Mouse (Mus musculus): ENCODE measurements at regions not wholly inside any gene's neighbourhood (a gene's known extent, or its start where the extent isn't known, plus 50 kb on each side); places are given as distances from the start of the nearest gene placed in this dataset.

DNA sequence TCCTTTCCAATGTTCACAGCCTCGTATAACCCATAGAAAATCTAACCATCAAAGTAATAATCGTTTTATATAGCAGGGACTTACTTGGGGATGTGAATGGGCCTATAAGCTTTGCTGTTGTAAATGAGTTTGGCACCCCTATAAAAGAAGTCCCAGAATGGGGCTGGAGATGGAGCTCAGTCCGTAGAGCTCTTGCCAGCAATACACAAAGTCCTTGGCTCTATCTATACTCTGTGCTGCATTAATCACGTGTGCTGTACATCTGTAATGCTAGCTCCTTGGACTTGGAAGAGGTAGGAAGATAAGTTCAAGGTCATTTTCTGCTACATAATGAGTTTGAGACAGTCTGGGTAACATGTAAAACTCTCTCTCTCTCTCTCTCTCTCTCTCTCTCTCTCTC lies 236.8 kb upstream of the Il12b start:
- ATAC-seq (ENCODE audit: low FRiP score) (no peak), DNase-seq (ENCODE audit: low spot score) (no peak)
- Histone ChIP-seq H3K4me2 (replicated peaks) (no peak overlapping the region), H3K4me1 (replicated peaks; ENCODE audit: control insufficient read depth, insufficient read depth, low read length) (no peaks in the 10 kb centered on the region), H3K4me3 (replicated peaks; ENCODE audit: low read length) (no peak overlapping the region), H3K27me3 (ENCODE audit: control insufficient read depth, insufficient read depth, low read length) (no peaks in the 10 kb centered on the region), H3K27ac (no peak overlapping the region), H3K9me3 (ENCODE audit: control insufficient read depth, low read length) (no peaks in the 10 kb centered on the region), H3K9ac (no peak overlapping the region), H3K36me3 (replicated peaks; ENCODE audit: control insufficient read depth, insufficient read depth) (no peaks in the 10 kb centered on the region)
- WGBS, result 68% methylated on average over 4 of the region's 4 CpGs

DNA sequence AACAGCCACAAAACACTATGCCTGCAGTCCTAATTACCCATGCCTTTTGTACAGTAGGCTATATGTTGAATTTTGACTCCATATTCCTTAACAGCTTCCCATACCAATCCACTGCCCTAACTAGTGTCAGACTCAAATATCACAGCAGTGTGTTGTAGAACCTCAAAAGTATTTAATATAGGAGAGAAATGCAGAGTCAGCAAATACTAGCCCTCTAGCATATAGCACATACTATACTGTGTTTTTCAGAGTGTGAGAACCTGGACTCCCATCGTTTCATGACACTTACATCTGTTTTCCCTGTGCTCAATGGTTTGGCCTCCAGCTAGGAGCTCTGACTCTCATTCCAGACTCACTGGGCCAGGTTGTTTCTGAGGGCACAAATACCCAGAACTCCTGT lies 236.1 kb upstream of the Il12b start:
- H3K36me3 ChIP-seq (replicated peaks; ENCODE audit: control insufficient read depth, insufficient read depth), result no peaks in the 10 kb centered on the region
- WGBS, result 67% methylated on average over 1 of the region's 1 CpGs
- no peak overlapping the region for H3K9ac ChIP-seq
- no peak overlapping the region for H3K4me3 ChIP-seq (replicated peaks; ENCODE audit: low read length)
- no peak for ATAC-seq (ENCODE audit: low FRiP score)
- H3K9me3 ChIP-seq (ENCODE audit: control insufficient read depth, low read length), result no peaks in the 10 kb centered on the region
- H3K27ac ChIP-seq, result no peak overlapping the region
- no peaks in the 10 kb centered on the region for H3K4me1 ChIP-seq (replicated peaks; ENCODE audit: control insufficient read depth, insufficient read depth, low read length)
- H3K4me2 ChIP-seq (replicated peaks), result no peak overlapping the region
- no peak for DNase-seq (ENCODE audit: low spot score)
- no peaks in the 10 kb centered on the region for H3K27me3 ChIP-seq (ENCODE audit: control insufficient read depth, insufficient read depth, low read length)

GRCm38 (mm10) chr11:44164186-44164585 lies 235.7 kb upstream of the Il12b start:
- H3K4me2 ChIP-seq (replicated peaks), result no peak overlapping the region
- no peak overlapping the region for H3K27ac ChIP-seq
- H3K4me1 ChIP-seq (replicated peaks; ENCODE audit: control insufficient read depth, insufficient read depth, low read length), result no peaks in the 10 kb centered on the region
- H3K9ac ChIP-seq, result no peak overlapping the region
- WGBS, result 69% methylated on average over 2 of the region's 2 CpGs
- ATAC-seq (ENCODE audit: low FRiP score) (no peak), DNase-seq (ENCODE audit: low spot score) (no peak)
- no peaks in the 10 kb centered on the region for H3K36me3 ChIP-seq (replicated peaks; ENCODE audit: control insufficient read depth, insufficient read depth)
- no peaks in the 10 kb centered on the region for H3K9me3 ChIP-seq (ENCODE audit: control insufficient read depth, low read length)
- H3K27me3 ChIP-seq (ENCODE audit: control insufficient read depth, insufficient read depth, low read length), result no peaks in the 10 kb centered on the region
- H3K4me3 ChIP-seq (replicated peaks; ENCODE audit: low read length), result no peak overlapping the region

GRCm38 (mm10) chr11:44167724-44168500 lies 232.0 kb upstream of the Il12b start:
- WGBS, result 78% methylated on average over 6 of the region's 6 CpGs
- Histone ChIP-seq H3K9me3 (ENCODE audit: control insufficient read depth, low read length) (no peaks in the 10 kb centered on the region), H3K4me2 (replicated peaks) (no peak overlapping the region), H3K27me3 (ENCODE audit: control insufficient read depth, insufficient read depth, low read length) (no peaks in the 10 kb centered on the region), H3K4me1 (replicated peaks; ENCODE audit: control insufficient read depth, insufficient read depth, low read length) (no peaks in the 10 kb centered on the region), H3K9ac (no peak overlapping the region), H3K27ac (no peak overlapping the region), H3K4me3 (replicated peaks; ENCODE audit: low read length) (no peak overlapping the region), H3K36me3 (replicated peaks; ENCODE audit: control insufficient read depth, insufficient read depth) (no peaks in the 10 kb centered on the region)
- ATAC-seq (ENCODE audit: low FRiP score) (no peak), DNase-seq (ENCODE audit: low spot score) (no peak)

DNA sequence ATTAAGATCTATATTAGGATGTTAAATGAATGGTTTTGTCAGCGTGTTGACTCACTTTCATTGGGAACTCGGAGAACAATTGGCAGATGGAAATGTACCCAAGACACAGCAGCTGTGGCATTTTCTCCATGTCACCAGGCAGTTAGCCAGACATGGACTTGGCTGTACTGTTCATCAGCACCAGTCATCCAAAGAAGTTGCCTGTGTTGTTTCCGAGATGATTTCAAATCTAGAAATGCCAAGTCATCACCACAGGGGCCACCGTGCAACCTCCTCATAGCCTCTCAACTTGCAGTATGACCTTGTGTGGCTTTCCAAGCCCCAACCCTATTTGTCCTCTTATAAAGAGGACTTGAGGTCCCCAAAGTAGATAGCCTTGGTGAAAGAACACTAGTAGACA lies 227.4 kb upstream of the Il12b start:
- 91% methylated on average over 4 of the region's 4 CpGs for WGBS
- Histone ChIP-seq H3K9me3 (ENCODE audit: control insufficient read depth, low read length) (no peaks in the 10 kb centered on the region), H3K4me3 (replicated peaks; ENCODE audit: low read length) (no peak overlapping the region), H3K27ac (no peak overlapping the region), H3K4me2 (replicated peaks) (no peak overlapping the region), H3K9ac (no peak overlapping the region), H3K27me3 (ENCODE audit: control insufficient read depth, insufficient read depth, low read length) (no peaks in the 10 kb centered on the region), H3K36me3 (replicated peaks; ENCODE audit: control insufficient read depth, insufficient read depth) (no peaks in the 10 kb centered on the region), H3K4me1 (replicated peaks; ENCODE audit: control insufficient read depth, insufficient read depth, low read length) (no peaks in the 10 kb centered on the region)
- DNase-seq (ENCODE audit: low spot score), result no peak
- ATAC-seq (ENCODE audit: low FRiP score), result no peak

GRCm38 (mm10) chr11:44173196-44173595 lies 226.7 kb upstream of the Il12b start:
- DNase-seq (ENCODE audit: low spot score) (no peak), ATAC-seq (ENCODE audit: low FRiP score) (no peak)
- H3K4me2 ChIP-seq (replicated peaks), result no peak overlapping the region
- 91% methylated on average over 1 of the region's 1 CpGs for WGBS
- H3K27me3 ChIP-seq (ENCODE audit: control insufficient read depth, insufficient read depth, low read length), result no peaks in the 10 kb centered on the region
- no peak overlapping the region for H3K9ac ChIP-seq
- no peak overlapping the region for H3K4me3 ChIP-seq (replicated peaks; ENCODE audit: low read length)
- H3K9me3 ChIP-seq (ENCODE audit: control insufficient read depth, low read length), result no peaks in the 10 kb centered on the region
- no peaks in the 10 kb centered on the region for H3K4me1 ChIP-seq (replicated peaks; ENCODE audit: control insufficient read depth, insufficient read depth, low read length)
- H3K27ac ChIP-seq, result no peak overlapping the region
- H3K36me3 ChIP-seq (replicated peaks; ENCODE audit: control insufficient read depth, insufficient read depth), result no peaks in the 10 kb centered on the region

DNA sequence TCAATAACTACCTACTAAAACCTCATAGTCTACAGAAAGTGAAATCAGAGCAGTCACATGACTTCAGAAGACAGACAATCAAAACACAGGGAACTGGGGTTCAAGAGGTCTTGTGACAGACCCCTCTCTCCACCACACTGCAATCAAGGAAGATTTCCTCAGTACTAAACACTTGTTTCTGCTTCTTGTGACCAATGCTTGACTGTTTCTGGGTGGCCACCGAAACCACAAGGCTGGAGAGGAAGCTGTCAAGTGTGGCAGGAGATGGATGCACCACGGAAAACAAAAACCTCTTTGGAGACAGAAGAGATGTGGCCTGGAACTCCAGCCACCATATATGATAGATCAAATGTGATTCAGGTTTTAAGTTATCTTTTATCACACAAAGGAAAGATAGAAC lies 225.3 kb upstream of the Il12b start:
- Histone ChIP-seq H3K9me3 (ENCODE audit: control insufficient read depth, low read length) (no peaks in the 10 kb centered on the region), H3K4me3 (replicated peaks; ENCODE audit: low read length) (no peak overlapping the region), H3K4me1 (replicated peaks; ENCODE audit: control insufficient read depth, insufficient read depth, low read length) (no peaks in the 10 kb centered on the region), H3K4me2 (replicated peaks) (no peak overlapping the region), H3K36me3 (replicated peaks; ENCODE audit: control insufficient read depth, insufficient read depth) (no peaks in the 10 kb centered on the region), H3K27me3 (ENCODE audit: control insufficient read depth, insufficient read depth, low read length) (no peaks in the 10 kb centered on the region), H3K9ac (no peak overlapping the region), H3K27ac (no peak overlapping the region)
- DNase-seq (ENCODE audit: low spot score), result no peak
- no peak for ATAC-seq (ENCODE audit: low FRiP score)
- 91% methylated on average over 2 of the region's 2 CpGs for WGBS

- Histone ChIP-seq H3K9me3 (ENCODE audit: control insufficient read depth, low read length) (no peaks in the 10 kb centered on the region), H3K4me2 (replicated peaks) (no peak overlapping the region), H3K36me3 (replicated peaks; ENCODE audit: control insufficient read depth, insufficient read depth) (no peaks in the 10 kb centered on the region), H3K9ac (no peak overlapping the region), H3K4me3 (replicated peaks; ENCODE audit: low read length) (no peak overlapping the region), H3K27me3 (ENCODE audit: control insufficient read depth, insufficient read depth, low read length) (no peaks in the 10 kb centered on the region), H3K27ac (no peak overlapping the region), H3K4me1 (replicated peaks; ENCODE audit: control insufficient read depth, insufficient read depth, low read length) (no peaks in the 10 kb centered on the region)
- no peak for DNase-seq (ENCODE audit: low spot score)
- WGBS, result 85% methylated on average over 3 of the region's 3 CpGs
- no peak for ATAC-seq (ENCODE audit: low FRiP score)
Observed at GRCm38 (mm10) chr11:44179711-44180110, 220.2 kb upstream of the Il12b start.

GRCm38 (mm10) chr11:44183823-44184222 lies 216.0 kb upstream of the Il12b start:
- no peaks in the 10 kb centered on the region for H3K9me3 ChIP-seq (ENCODE audit: control insufficient read depth, low read length)
- no peaks in the 10 kb centered on the region for H3K27me3 ChIP-seq (ENCODE audit: control insufficient read depth, insufficient read depth, low read length)
- H3K4me3 ChIP-seq (replicated peaks; ENCODE audit: low read length), result no peak overlapping the region
- H3K4me1 ChIP-seq (replicated peaks; ENCODE audit: control insufficient read depth, insufficient read depth, low read length), result no peaks in the 10 kb centered on the region
- DNase-seq (ENCODE audit: low spot score) (no peak), ATAC-seq (ENCODE audit: low FRiP score) (no peak)
- H3K36me3 ChIP-seq (replicated peaks; ENCODE audit: control insufficient read depth, insufficient read depth), result no peaks in the 10 kb centered on the region
- H3K27ac ChIP-seq, result no peak overlapping the region
- no peak overlapping the region for H3K4me2 ChIP-seq (replicated peaks)
- H3K9ac ChIP-seq, result no peak overlapping the region
- 88% methylated on average over 3 of the region's 3 CpGs for WGBS
